Mouse (Mus musculus) liver, postnatal 0 days (tissue): Measurements from ENCODE around the gene Poc1b. TPM values are rescaled to one million over a fixed set of nuclear protein-coding genes. Genes with fewer than 3 reads are reported as not detected.

ENCODE experiments used
- ATAC-seq: fragments of 200-750 bp; cut with Nextera tagmentation; 2 replicates; pipeline ENCODE4 v1.8.0; 2017; ENCODE audit warnings: mild to moderate bottlenecking, moderate library complexity
- DNase-seq: peaks from one replicate; pipeline ENCODE4 v3.0.0-alpha.2; 2016
- H3K27ac ChIP-seq: fragments of 300-500 bp; sonication (generic); 2 replicates; pipeline ENCODE4 v1.5.1; 2014; ENCODE audit warnings: antibody characterized with exemption, moderate library complexity, mild to moderate bottlenecking, low read depth
- H3K27me3 ChIP-seq: fragments of 300-500 bp; sonication (generic); 2 replicates; pipeline ENCODE4 v1.6.1; 2014; ENCODE audit warnings: low read length, control low read depth, mixed read lengths; ENCODE audit not compliant: insufficient read depth
- H3K36me3 ChIP-seq: fragments of 300-500 bp; sonication (generic); replicated peaks from 2 replicates; pipeline ENCODE4 v1.6.1; 2014; ENCODE audit warnings: mild to moderate bottlenecking, control low read depth, low read length, moderate library complexity, mixed read lengths; ENCODE audit not compliant: insufficient read depth
- H3K4me1 ChIP-seq: fragments of 300-500 bp; sonication (generic); 2 replicates; pipeline ENCODE4 v1.6.1; 2014; ENCODE audit warnings: antibody characterized with exemption, mild to moderate bottlenecking, control low read depth; ENCODE audit not compliant: insufficient read depth
- H3K4me2 ChIP-seq: fragments of 300-500 bp; sonication (generic); 2 replicates; pipeline ENCODE4 v1.6.1; 2014; ENCODE audit warnings: low read depth, mild to moderate bottlenecking, low read length, moderate library complexity, mixed read lengths
- H3K4me3 ChIP-seq: fragments of 300-500 bp; sonication (generic); 2 replicates; pipeline ENCODE4 v1.5.1; 2014; ENCODE audit warnings: low read depth, low read length
- H3K9ac ChIP-seq: fragments of 300-500 bp; sonication (generic); replicated peaks from 2 replicates; pipeline ENCODE4 v1.6.1; 2014; ENCODE audit warnings: mild to moderate bottlenecking, moderate library complexity
- H3K9me3 ChIP-seq: fragments of 300-500 bp; sonication (generic); 2 replicates; pipeline ENCODE4 v1.6.1; 2016; ENCODE audit warnings: mild to moderate bottlenecking, control low read depth, low read length, mixed read lengths
- CTCF ChIP-seq: sonication (generic); IDR thresholded peaks from 2 replicates; pipeline ENCODE4 v1.5.1; 2016; ENCODE audit warnings: antibody characterized with exemption, low read depth
- EP300 ChIP-seq: IDR thresholded peaks from 2 replicates; pipeline ENCODE4 v1.6.1; 2016; ENCODE audit warnings: antibody characterized with exemption, low read depth, mild to moderate bottlenecking
- WGBS: fragments of 180-500 bp; shearing (Covaris S2); extraction: QIAGEN DNeasy Blood & Tissue Kit; methylation state at CpG from one replicate; pipeline ENCODE4 v1.1.7; 2014; ENCODE audit not compliant: insufficient replicate concordance; 5-methylcytosine and 5-hydroxymethylcytosine counted together
- polyA plus RNA-seq: library from polyadenylated mRNA; unstranded; fragments of >200 nt; fragmentation: Nextera tagmentation; extraction: Ambion mirVana; gene quantifications from 2 replicates; pipeline ENCODE4 v1.2.1, GENCODE M21; 2015

Poc1b gene
- polyA plus RNA-seq, result 3.9 TPM in 2 replicates

DNA sequence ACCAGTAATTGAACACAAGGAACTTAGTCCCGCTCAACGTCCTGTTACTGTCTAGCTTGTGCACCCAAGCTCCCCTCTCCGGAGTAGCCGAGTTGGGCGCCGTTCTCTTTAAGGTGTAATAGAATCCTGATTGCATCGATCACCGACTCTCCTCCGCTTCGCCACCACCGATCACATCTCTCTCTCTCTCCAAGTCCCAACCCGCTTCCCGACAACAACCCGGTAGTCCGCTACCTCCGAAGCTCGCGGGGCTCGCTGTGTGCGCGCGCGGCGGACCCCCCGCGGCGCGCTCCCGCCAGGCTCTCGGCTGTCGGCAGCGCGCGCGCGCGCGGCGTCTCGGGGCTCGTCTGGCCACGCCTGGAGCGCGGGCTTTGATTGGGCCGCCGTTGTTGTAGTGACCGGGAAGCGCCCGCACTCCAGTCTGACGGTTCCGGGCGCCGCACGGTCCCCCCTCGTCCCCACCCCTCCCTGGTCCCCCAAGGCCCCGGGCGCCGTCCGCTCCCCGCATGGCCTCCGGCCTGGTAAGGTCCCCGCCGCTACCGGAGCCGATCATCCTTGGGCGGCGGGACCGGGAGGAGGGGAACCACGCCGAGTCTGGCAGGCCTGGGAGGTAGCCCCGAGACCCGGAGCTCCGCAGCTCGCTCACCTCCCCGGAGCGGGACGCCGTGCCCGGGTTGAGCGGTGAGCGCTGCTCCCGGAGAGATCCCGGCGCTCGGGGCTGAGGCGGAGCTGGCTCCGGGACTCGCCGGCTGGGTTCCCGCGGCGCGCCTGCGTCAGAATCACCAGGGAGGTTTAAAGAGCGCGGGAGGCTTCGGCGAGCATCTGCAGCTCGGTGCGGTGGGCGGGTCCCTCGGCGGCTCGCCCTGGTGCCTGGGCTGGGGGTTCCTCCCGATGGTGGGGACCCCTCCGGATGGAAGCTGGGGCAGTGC lies at the start of gene Poc1b:
Gene Poc1b (plus strand): TSS at position 334 of the 929 bp plus-strand sequence.
- no peak for TF ChIP-seq CTCF
- Histone ChIP-seq H3K9me3 (no peaks in the 10 kb centered on the region), H3K4me1 (peaks cover 11% of the 10 kb centered on the region), H3K27ac (peak within 1 kb of the TSS; percentile 85), H3K36me3 (peaks cover 2% of the 10 kb centered on the region; the same call in 1 of the 2 replicates), H3K27me3 (no peaks in the 10 kb centered on the region), H3K9ac (peak within 1 kb of the TSS; percentile 85), H3K4me3 (peak within 1 kb of the TSS; percentile 92), H3K4me2 (peak within 1 kb of the TSS; percentile 96)
- ATAC-seq, result peak; percentile 88
- peak; percentile 91 for DNase-seq
- WGBS, result under 1% methylated on average over 96 of the region's 106 CpGs

GRCm38 (mm10) chr10:99060588-99060987 lies 46.2 kb upstream of the Poc1b start:
- Histone ChIP-seq H3K4me1 (no peaks in the 10 kb centered on the region), H3K36me3 (no peaks in the 10 kb centered on the region), H3K9ac (no peak overlapping the region), H3K27ac (no peak overlapping the region), H3K4me3 (no peak overlapping the region), H3K9me3 (no peaks in the 10 kb centered on the region), H3K27me3 (no peaks in the 10 kb centered on the region), H3K4me2 (no peak overlapping the region)
- DNase-seq, result no peak
- 70% methylated on average over 7 of the region's 7 CpGs for WGBS
- no peak for TF ChIP-seq CTCF
- no peak for TF ChIP-seq EP300
- no peak for ATAC-seq

GRCm38 (mm10) chr10:99061418-99061817 lies 45.4 kb upstream of the Poc1b start:
- Histone ChIP-seq H3K36me3 (no peaks in the 10 kb centered on the region), H3K4me3 (no peak overlapping the region), H3K4me2 (no peak overlapping the region), H3K9ac (no peak overlapping the region), H3K27ac (no peak overlapping the region), H3K27me3 (no peaks in the 10 kb centered on the region), H3K9me3 (no peaks in the 10 kb centered on the region), H3K4me1 (no peaks in the 10 kb centered on the region)
- DNase-seq (no peak), ATAC-seq (no peak)
- TF ChIP-seq CTCF (no peak), EP300 (no peak)
- 80% methylated on average over 10 of the region's 10 CpGs for WGBS

DNA sequence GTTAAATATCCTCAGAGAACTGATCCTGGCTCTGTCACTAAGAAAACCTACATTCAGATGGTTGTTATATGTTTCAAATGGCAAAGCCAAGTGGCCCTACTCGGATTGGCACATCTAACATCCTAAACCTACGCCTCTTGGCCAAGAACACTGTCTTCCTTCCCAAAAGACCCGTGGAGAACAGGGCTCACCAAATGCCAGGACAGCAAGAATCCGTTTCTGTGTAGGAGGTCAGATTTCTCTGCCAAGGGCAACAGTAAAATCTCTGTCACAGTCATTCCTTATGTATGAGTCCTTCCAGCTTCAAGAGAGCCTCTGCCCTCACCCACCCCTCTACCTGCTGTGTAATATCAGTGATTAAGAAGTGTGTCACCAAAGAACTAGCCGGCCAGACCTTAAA lies 44.3 kb upstream of the Poc1b start:
- 67% methylated on average over 5 of the region's 5 CpGs for WGBS
- no peak overlapping the region for H3K4me2 ChIP-seq
- DNase-seq, result no peak
- no peak overlapping the region for H3K4me3 ChIP-seq
- no peaks in the 10 kb centered on the region for H3K9me3 ChIP-seq
- ATAC-seq, result no peak
- H3K9ac ChIP-seq, result no peak overlapping the region
- TF ChIP-seq CTCF, result no peak
- TF ChIP-seq EP300, result no peak
- no peak overlapping the region for H3K27ac ChIP-seq
- H3K4me1 ChIP-seq, result no peaks in the 10 kb centered on the region
- H3K27me3 ChIP-seq, result no peaks in the 10 kb centered on the region
- no peaks in the 10 kb centered on the region for H3K36me3 ChIP-seq

GRCm38 (mm10) chr10:99076113-99076895 lies 30.5 kb upstream of the Poc1b start:
- H3K36me3 ChIP-seq, result no peaks in the 10 kb centered on the region
- TF ChIP-seq EP300 (no peak), CTCF (no peak)
- WGBS, result 85% methylated on average over 18 of the region's 18 CpGs
- no peak overlapping the region for H3K27ac ChIP-seq
- H3K4me3 ChIP-seq, result no peak overlapping the region
- ATAC-seq (no peak), DNase-seq (no peak)
- H3K4me2 ChIP-seq, result no peak overlapping the region
- no peaks in the 10 kb centered on the region for H3K27me3 ChIP-seq
- H3K4me1 ChIP-seq, result no peaks in the 10 kb centered on the region
- H3K9me3 ChIP-seq, result no peaks in the 10 kb centered on the region
- H3K9ac ChIP-seq, result no peak overlapping the region

DNA sequence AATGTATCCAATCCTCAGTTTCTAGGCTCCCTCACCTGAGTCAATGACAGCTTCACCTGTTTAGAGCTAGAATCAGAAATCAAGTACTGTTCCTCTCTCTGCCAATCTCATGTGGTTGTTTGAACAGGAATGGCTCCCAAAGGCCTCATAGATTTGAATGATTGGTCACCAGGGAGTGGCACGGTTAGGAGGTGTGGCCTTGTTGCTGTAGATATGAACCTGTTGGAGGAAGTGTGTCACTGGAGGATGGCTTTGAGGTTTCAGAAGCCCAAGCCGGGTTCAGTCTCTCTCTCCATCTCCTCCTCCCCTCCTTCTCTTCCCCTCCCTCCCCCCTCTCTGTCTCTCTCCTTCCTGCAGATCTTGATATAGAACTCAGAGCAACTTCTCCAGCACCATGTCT lies 28.2 kb upstream of the Poc1b start:
- Histone ChIP-seq H3K27me3 (no peaks in the 10 kb centered on the region), H3K9me3 (no peaks in the 10 kb centered on the region), H3K36me3 (no peaks in the 10 kb centered on the region), H3K9ac (no peak overlapping the region), H3K4me3 (no peak overlapping the region), H3K4me2 (no peak overlapping the region), H3K4me1 (no peaks in the 10 kb centered on the region), H3K27ac (no peak overlapping the region)
- no peak for DNase-seq
- TF ChIP-seq CTCF, result no peak
- no peak for TF ChIP-seq EP300
- WGBS, result 53% methylated on average over 2 of the region's 2 CpGs
- ATAC-seq, result no peak
